Mouse (Mus musculus): ENCODE data around the gene Nmnat2. TPM values are rescaled to one million over a fixed set of nuclear protein-coding genes. Genes with fewer than 3 reads are reported as not detected.

Gene Nmnat2
- total and polyA plus RNA-seq, 2 experiments from 2014 or later: 87.6 to 152 TPM

DNA sequence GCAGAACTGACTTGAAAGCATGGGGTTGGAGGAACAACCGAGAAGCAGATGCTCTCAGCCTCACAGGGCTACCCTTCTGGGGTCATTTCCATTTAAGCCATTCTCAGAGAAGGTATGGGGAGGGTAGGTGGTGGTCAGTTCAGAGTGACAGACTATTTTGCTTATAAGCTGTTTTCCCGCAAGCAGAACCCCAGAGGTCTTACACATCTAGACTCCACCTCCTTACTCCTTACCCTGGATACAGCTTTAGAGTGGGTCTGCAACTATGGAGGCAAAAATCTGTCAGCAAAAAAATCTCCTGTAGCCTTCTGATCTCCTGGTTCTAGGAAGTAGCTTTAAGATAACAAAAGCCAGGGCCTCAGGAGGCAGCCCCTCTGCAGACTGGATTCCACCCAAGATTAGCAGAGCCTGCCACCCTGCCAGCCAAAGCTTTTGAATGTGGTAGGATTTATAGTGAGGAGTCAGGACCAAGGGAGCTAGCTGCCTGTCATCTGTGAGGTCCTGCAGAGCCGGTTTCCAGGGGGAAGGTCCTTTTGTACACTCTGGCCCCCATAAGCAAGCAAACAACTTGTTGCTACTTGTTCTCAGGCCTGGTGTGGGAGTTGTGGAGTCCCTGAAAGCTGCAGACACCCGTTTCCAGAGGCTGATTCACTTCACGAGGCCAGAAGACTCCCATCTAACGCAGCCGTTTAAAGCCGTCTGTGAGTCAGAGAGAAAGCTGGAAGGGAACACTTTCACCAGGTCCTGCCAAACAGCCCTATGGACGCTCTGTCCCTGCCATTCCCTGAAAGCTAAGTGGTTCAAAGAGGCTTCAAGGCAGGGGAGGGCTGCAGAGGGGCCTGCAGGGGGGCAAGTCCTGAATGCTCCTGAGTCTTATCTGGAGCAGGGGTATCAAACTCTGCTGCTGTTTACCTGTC lies 179.3 kb downstream of the Nmnat2 start:
- Histone ChIP-seq H3K4me2 (ENCODE audit: low read depth, low read length, poor library complexity, severe bottlenecking) (no peak overlapping the region), H3K4me1 (ENCODE audit: insufficient read depth, low read length) (no peaks in the 10 kb centered on the region), H3K27me3 (ENCODE audit: insufficient read depth, low read length) (no peaks in the 10 kb centered on the region), H3K9ac (replicated peaks; ENCODE audit: low read length, poor library complexity, severe bottlenecking) (no peak overlapping the region), H3K36me3 (ENCODE audit: insufficient read depth, low read length) (no peaks in the 10 kb centered on the region), H3K4me3 (ENCODE audit: low read depth, low read length) (no peak overlapping the region), H3K9me3 (ENCODE audit: low read length) (no peaks in the 10 kb centered on the region), H3K27ac (ENCODE audit: low read depth, low read length) (0 out of 2 replicates have a peak overlapping the region, but pooled peaks have one; percentile 21)
- DNase-seq (ENCODE audit: low spot score): peak; percentile 57
- 0 out of 2 replicates have a peak, but pooled peaks have one; percentile 20 for ATAC-seq (ENCODE audit: low FRiP score)
- TF ChIP-seq CTCF (IDR thresholded peaks at IDR 0.05): no peak
- 16% methylated on average over 9 of the region's 9 CpGs for WGBS

- H3K4me1 ChIP-seq (ENCODE audit: insufficient read depth, low read length): no peaks in the 10 kb centered on the region
- WGBS: 85% methylated on average over 13 of the region's 13 CpGs
- H3K9me3 ChIP-seq (ENCODE audit: low read length): no peaks in the 10 kb centered on the region
- TF ChIP-seq CTCF (IDR thresholded peaks at IDR 0.05): no peak
- H3K27ac ChIP-seq (ENCODE audit: low read depth, low read length): no peak overlapping the region
- no peak for DNase-seq (ENCODE audit: low spot score)
- no peaks in the 10 kb centered on the region for H3K27me3 ChIP-seq (ENCODE audit: insufficient read depth, low read length)
- no peak overlapping the region for H3K4me3 ChIP-seq (ENCODE audit: low read depth, low read length)
- no peak for ATAC-seq (ENCODE audit: low FRiP score)
- H3K36me3 ChIP-seq (ENCODE audit: insufficient read depth, low read length): no peaks in the 10 kb centered on the region
- no peak overlapping the region for H3K4me2 ChIP-seq (ENCODE audit: low read depth, low read length, poor library complexity, severe bottlenecking)
- no peak overlapping the region for H3K9ac ChIP-seq (replicated peaks; ENCODE audit: low read length, poor library complexity, severe bottlenecking)
These were observed 181.9 kb downstream of the Nmnat2 start for GRCm38 (mm10) chr1:153136647-153137046.

- Histone ChIP-seq H3K27me3 (ENCODE audit: insufficient read depth, low read length) (no peaks in the 10 kb centered on the region), H3K9me3 (ENCODE audit: low read length) (no peaks in the 10 kb centered on the region), H3K27ac (ENCODE audit: low read depth, low read length) (no peak overlapping the region), H3K4me1 (ENCODE audit: insufficient read depth, low read length) (no peaks in the 10 kb centered on the region), H3K9ac (replicated peaks; ENCODE audit: low read length, poor library complexity, severe bottlenecking) (no peak overlapping the region), H3K4me3 (ENCODE audit: low read depth, low read length) (no peak overlapping the region), H3K36me3 (ENCODE audit: insufficient read depth, low read length) (no peaks in the 10 kb centered on the region), H3K4me2 (ENCODE audit: low read depth, low read length, poor library complexity, severe bottlenecking) (no peak overlapping the region)
- TF ChIP-seq CTCF (IDR thresholded peaks at IDR 0.05): no peak
- ATAC-seq (ENCODE audit: low FRiP score): no peak
- WGBS: 64% methylated on average over 5 of the region's 5 CpGs
- DNase-seq (ENCODE audit: low spot score): peak; percentile 18
These were observed 183.7 kb downstream of the Nmnat2 start for GRCm38 (mm10) chr1:153138486-153138885.

DNA sequence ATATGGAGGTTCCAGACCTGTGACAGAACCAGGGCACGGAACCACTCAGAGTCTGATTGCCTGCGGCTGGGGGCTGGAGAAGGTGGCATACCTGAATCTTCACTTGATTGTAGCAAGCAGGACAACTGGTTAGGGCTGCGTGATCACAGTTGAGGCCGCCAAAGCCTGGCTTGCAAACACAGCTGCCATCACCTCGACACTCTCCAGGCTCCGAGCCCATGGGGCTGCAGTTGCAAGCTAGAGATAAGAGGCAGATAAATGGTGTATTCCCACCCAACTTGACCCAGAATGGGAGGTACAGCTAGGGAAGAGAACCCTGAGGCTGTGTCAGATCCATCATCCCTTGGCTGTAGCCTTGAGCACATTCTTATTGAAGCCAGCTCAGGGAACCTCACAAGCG lies 184.8 kb downstream of the Nmnat2 start:
- Histone ChIP-seq H3K9ac (replicated peaks; ENCODE audit: low read length, poor library complexity, severe bottlenecking) (no peak overlapping the region), H3K4me1 (ENCODE audit: insufficient read depth, low read length) (no peaks in the 10 kb centered on the region), H3K9me3 (ENCODE audit: low read length) (no peaks in the 10 kb centered on the region), H3K27ac (ENCODE audit: low read depth, low read length) (no peak overlapping the region), H3K4me3 (ENCODE audit: low read depth, low read length) (no peak overlapping the region), H3K4me2 (ENCODE audit: low read depth, low read length, poor library complexity, severe bottlenecking) (no peak overlapping the region), H3K36me3 (ENCODE audit: insufficient read depth, low read length) (no peaks in the 10 kb centered on the region), H3K27me3 (ENCODE audit: insufficient read depth, low read length) (no peaks in the 10 kb centered on the region)
- DNase-seq (ENCODE audit: low spot score) (no peak), ATAC-seq (ENCODE audit: low FRiP score) (no peak)
- no peak for TF ChIP-seq CTCF (IDR thresholded peaks at IDR 0.05)
- WGBS: 89% methylated on average over 7 of the region's 7 CpGs

DNA sequence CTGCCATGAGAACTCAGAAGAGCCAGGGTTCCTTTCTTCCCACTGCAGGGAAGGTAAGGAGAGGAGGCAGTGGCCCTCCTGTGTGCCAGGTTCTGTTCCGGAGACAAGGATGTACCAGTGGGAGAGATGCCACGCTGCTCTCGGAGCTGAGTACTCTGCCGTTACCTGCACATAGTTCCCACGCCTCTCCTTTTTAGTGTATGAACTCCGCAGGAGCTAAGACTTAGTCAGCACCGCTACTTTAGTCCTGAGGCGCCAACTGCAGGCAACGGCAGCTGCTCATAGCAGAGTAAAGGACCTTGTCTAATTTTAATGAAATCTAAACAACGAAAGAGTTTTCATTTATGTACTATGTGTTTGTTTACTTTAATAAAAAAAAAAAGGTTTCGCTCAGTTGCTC lies 185.5 kb downstream of the Nmnat2 start:
- Histone ChIP-seq H3K36me3 (ENCODE audit: insufficient read depth, low read length) (no peaks in the 10 kb centered on the region), H3K27ac (ENCODE audit: low read depth, low read length) (no peak overlapping the region), H3K4me2 (ENCODE audit: low read depth, low read length, poor library complexity, severe bottlenecking) (no peak overlapping the region), H3K9me3 (ENCODE audit: low read length) (no peaks in the 10 kb centered on the region), H3K4me3 (ENCODE audit: low read depth, low read length) (no peak overlapping the region), H3K27me3 (ENCODE audit: insufficient read depth, low read length) (no peaks in the 10 kb centered on the region), H3K9ac (replicated peaks; ENCODE audit: low read length, poor library complexity, severe bottlenecking) (no peak overlapping the region), H3K4me1 (ENCODE audit: insufficient read depth, low read length) (no peaks in the 10 kb centered on the region)
- TF ChIP-seq CTCF (IDR thresholded peaks at IDR 0.05): no peak
- ATAC-seq (ENCODE audit: low FRiP score) (no peak), DNase-seq (ENCODE audit: low spot score) (no peak)
- 70% methylated on average over 11 of the region's 11 CpGs for WGBS

DNA sequence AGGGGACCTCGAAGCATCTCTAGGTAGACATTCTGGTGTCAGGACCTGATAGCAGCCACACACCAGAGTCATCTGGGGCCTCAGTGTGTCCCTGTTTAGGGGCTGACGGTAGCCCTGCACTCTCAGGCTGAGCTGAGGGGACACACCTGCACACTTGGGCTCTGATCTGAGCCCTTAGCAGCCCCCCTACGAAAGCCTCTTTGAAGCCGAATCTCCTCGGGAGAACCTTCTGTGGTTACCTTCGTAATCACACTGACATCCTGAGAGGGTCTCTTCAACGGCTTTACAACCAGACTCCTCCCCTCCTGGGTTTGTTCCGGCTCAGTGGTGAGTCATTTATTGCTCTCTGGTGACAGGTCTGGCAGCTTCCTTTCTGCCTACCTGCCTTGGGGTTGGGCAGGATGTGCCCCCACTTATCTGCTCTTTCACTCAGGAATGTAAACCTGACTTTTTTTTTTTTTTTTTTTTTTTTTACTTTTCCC lies 186.0 kb downstream of the Nmnat2 start:
- WGBS: 32% methylated on average over 8 of the region's 8 CpGs
- Histone ChIP-seq H3K9me3 (ENCODE audit: low read length) (no peaks in the 10 kb centered on the region), H3K27me3 (ENCODE audit: insufficient read depth, low read length) (no peaks in the 10 kb centered on the region), H3K27ac (ENCODE audit: low read depth, low read length) (no peak overlapping the region), H3K36me3 (ENCODE audit: insufficient read depth, low read length) (no peaks in the 10 kb centered on the region), H3K9ac (replicated peaks; ENCODE audit: low read length, poor library complexity, severe bottlenecking) (no peak overlapping the region), H3K4me1 (ENCODE audit: insufficient read depth, low read length) (no peaks in the 10 kb centered on the region), H3K4me3 (ENCODE audit: low read depth, low read length) (no peak overlapping the region), H3K4me2 (ENCODE audit: low read depth, low read length, poor library complexity, severe bottlenecking) (no peak overlapping the region)
- DNase-seq (ENCODE audit: low spot score) (no peak), ATAC-seq (ENCODE audit: low FRiP score) (no peak)
- no peak for TF ChIP-seq CTCF (IDR thresholded peaks at IDR 0.05)

Data from midbrain, postnatal 0 days (tissue).